Mouse (Mus musculus): ENCODE results near the gene Nfix. TPM values are rescaled to one million over a fixed set of nuclear protein-coding genes. Genes with fewer than 3 reads are reported as not detected.

Nfix gene
- polyA plus RNA-seq, 1 experiment from 2014 or later, result 48.0 TPM

GRCm38 (mm10) chr8:84809109-84809940 lies 9.2 kb upstream of the Nfix start:
- peaks cover 21% of the 10 kb centered on the region for H3K4me1 ChIP-seq
- 61% methylated on average over 12 of the region's 12 CpGs for WGBS
- ATAC-seq (ENCODE audit: low FRiP score, low read depth), result no peak
- peaks cover 31% of the 10 kb centered on the region for H3K27me3 ChIP-seq
- no peak overlapping the region for H3K9ac ChIP-seq
- no peak overlapping the region for H3K4me2 ChIP-seq (replicated peaks)
- H3K36me3 ChIP-seq, result no peaks in the 10 kb centered on the region
- peak overlapping the region; percentile 52; the same call in 1 of the 2 replicates for H3K27ac ChIP-seq
- H3K9me3 ChIP-seq, result peaks cover 5% of the 10 kb centered on the region
- H3K4me3 ChIP-seq, result no peak overlapping the region

DNA sequence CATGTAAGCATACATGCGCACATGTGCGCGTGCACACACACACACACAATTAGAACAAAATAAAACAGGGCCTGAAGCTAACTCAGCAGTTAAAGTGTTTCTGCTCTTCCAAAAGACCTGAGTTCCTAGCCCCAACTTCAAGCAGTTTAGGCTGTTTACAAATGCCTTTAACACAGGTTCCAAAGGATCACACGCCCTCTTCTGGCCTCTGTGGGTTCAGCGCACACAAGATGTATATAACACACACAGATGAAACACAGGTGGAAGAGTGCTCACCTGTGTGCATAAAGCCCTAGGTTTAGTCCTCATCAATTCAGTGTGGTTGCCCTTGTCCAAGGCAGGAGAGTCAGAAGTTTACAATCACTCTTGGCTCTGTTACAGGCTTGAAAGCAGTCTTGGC lies 5.9 kb upstream of the Nfix start:
- no peak overlapping the region for H3K27ac ChIP-seq
- H3K9me3 ChIP-seq, result peaks cover 5% of the 10 kb centered on the region
- ATAC-seq (ENCODE audit: low FRiP score, low read depth), result no peak
- no peak overlapping the region for H3K4me2 ChIP-seq (replicated peaks)
- H3K27me3 ChIP-seq, result peaks cover 29% of the 10 kb centered on the region; the same call in 1 of the 2 replicates
- H3K9ac ChIP-seq, result no peak overlapping the region
- no peak overlapping the region for H3K4me3 ChIP-seq
- WGBS, result 94% methylated on average over 5 of the region's 5 CpGs
- H3K36me3 ChIP-seq, result no peaks in the 10 kb centered on the region
- peaks cover 30% of the 10 kb centered on the region for H3K4me1 ChIP-seq

DNA sequence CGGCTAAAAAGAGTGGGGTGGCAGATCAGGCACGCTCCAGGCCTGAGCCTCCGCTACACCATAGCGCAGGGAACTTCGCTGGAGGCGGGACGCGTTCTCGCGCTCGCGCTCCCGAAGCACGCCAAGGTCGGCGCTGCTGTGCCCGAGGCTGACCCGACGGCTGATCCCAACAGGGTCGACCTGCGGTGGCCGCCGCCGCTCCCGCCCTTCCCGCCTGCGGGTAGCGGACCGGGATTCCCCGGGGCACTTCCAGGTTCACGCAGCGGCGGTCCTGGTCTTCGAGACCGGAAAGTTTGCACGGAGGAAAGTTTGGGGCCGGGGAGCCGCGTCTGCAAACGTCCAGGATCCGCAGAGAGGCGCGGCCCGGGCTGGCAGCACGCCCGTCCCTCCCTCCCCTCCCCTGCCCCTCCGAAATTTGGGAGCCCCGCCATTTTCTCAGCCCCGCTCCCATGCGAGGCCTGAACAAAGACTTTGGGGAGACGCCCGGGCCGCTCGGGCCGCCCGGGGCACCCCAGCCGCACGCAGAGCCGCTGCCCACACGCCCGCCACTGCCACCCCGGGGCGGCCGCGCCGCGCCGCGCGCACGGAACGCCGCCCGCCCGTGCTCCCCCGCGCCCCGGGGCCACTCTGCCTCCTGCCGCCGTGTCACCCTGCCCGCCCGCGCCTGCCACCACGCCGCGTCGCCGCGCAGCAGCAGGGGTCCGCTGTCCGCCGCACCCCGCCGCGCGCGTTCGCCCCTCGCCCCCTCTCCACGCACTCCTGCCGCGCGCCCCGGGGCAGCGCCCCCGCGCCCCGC lies 810 bp downstream of the Nfix start:
- ATAC-seq (ENCODE audit: low FRiP score, low read depth), result no peak
- peaks cover 26% of the 10 kb centered on the region for H3K36me3 ChIP-seq
- peaks cover 70% of the 10 kb centered on the region for H3K4me1 ChIP-seq
- H3K27ac ChIP-seq, result peak overlapping the region; percentile 95
- under 1% methylated on average over 82 of the region's 108 CpGs for WGBS
- peaks cover 52% of the 10 kb centered on the region for H3K27me3 ChIP-seq
- H3K9ac ChIP-seq, result peak overlapping the region; percentile 100
- no peaks in the 10 kb centered on the region for H3K9me3 ChIP-seq
- peak overlapping the region; percentile 98 for H3K4me2 ChIP-seq (replicated peaks)
- H3K4me3 ChIP-seq, result peak overlapping the region; percentile 89

DNA sequence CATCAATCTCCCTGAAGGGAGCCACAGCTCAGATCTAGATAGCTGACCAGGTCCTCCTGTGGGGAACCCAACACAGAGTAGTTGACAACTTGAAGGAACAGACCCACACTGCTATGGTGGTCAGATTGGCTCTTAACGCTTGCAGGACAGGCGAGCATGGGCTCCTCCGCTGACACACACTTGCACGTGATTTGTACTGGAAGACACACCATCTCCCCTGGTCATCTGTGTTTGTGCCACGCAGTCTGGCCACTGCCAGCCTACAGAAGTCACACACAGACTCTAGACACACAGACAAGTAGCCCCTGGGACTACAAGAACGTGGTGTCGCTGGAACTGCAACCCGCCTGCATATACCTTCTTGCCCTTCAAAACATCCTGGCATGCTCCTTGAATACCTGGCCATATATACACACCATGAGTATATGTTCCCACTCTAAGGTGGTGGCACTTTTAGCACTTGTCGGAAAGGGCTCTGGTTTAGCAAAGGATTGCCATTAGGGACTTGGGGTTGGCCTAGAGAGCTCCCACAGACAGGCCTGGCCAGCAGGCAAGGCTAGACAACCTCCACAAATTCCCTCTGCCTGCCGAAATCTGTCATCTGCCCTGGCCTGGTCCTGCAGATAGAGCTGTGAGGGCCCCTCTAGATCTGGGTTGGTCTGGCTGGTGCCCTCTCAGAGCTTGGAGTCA lies 1.6 kb downstream of the Nfix start:
- H3K4me2 ChIP-seq (replicated peaks), result peak overlapping the region; percentile 98
- H3K9me3 ChIP-seq, result no peaks in the 10 kb centered on the region
- peak overlapping the region; percentile 95 for H3K27ac ChIP-seq
- ATAC-seq (ENCODE audit: low FRiP score, low read depth), result no peak
- peaks cover 57% of the 10 kb centered on the region for H3K27me3 ChIP-seq
- WGBS, result 40% methylated on average over 10 of the region's 10 CpGs
- H3K4me1 ChIP-seq, result peaks cover 76% of the 10 kb centered on the region
- peaks cover 26% of the 10 kb centered on the region for H3K36me3 ChIP-seq
- H3K4me3 ChIP-seq, result peak overlapping the region; percentile 89
- peak overlapping the region; percentile 100 for H3K9ac ChIP-seq

DNA sequence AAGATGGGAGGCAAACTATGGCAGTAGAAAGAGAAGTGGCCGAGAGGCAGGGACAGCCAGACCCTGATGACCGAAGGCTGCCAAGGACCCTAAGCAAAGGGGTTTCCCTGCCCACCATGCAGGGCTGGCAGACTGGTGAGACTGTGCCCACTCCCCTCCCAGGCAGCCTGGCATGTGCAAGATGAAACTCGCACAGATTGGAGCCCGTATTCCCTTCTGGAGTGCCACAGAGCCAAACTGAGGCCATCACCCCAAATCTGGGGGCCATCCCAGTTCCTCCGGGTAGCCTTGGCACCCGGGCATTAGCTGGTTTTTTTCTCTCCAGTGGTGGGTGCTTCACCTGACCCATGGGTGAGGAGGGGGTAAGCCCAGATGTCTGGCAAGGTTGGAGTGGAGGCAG lies 2.2 kb downstream of the Nfix start:
- H3K4me3 ChIP-seq, result peak overlapping the region; percentile 89
- peaks cover 57% of the 10 kb centered on the region for H3K27me3 ChIP-seq
- H3K4me2 ChIP-seq (replicated peaks), result peak overlapping the region; percentile 98
- peak overlapping the region; percentile 100 for H3K9ac ChIP-seq
- no peak for ATAC-seq (ENCODE audit: low FRiP score, low read depth)
- 73% methylated on average over 6 of the region's 6 CpGs for WGBS
- no peaks in the 10 kb centered on the region for H3K9me3 ChIP-seq
- H3K36me3 ChIP-seq, result peaks cover 26% of the 10 kb centered on the region
- no peak overlapping the region for H3K27ac ChIP-seq
- peaks cover 76% of the 10 kb centered on the region for H3K4me1 ChIP-seq

DNA sequence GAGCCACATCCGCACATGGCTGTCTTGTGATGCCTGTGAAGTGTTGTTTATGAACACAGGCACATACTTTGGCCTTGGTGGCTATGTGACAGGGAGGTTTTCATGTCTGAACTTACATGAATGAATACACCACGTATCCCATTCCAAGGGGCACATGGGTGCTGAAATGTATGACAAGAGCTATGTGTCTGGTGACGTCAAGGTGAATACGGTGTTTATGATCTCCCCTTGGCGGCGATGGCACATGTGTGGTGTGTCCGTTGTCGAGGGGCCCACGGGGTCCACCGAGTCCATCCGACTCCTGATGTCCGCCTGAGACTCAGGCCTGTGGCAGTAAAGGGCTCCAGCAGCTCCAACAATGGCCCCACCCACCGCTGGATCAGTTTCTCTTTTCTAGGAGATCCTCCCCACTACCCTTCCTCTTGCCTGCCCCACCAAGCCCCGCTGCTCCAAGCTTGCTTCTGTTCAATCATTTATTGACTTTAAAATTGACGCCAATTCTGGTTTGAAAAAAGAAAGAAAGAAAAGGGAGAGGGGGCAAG lies 2.8 kb downstream of the Nfix start:
- WGBS, result 71% methylated on average over 15 of the region's 15 CpGs
- Histone ChIP-seq H3K9ac (peak overlapping the region; percentile 100), H3K4me3 (peak overlapping the region; percentile 89; the same call in 1 of the 2 replicates), H3K27me3 (peaks cover 55% of the 10 kb centered on the region), H3K27ac (no peak overlapping the region), H3K4me2 (replicated peaks) (peak overlapping the region; percentile 98), H3K4me1 (peaks cover 76% of the 10 kb centered on the region), H3K9me3 (no peaks in the 10 kb centered on the region), H3K36me3 (peaks cover 26% of the 10 kb centered on the region)
- no peak for ATAC-seq (ENCODE audit: low FRiP score, low read depth)

DNA sequence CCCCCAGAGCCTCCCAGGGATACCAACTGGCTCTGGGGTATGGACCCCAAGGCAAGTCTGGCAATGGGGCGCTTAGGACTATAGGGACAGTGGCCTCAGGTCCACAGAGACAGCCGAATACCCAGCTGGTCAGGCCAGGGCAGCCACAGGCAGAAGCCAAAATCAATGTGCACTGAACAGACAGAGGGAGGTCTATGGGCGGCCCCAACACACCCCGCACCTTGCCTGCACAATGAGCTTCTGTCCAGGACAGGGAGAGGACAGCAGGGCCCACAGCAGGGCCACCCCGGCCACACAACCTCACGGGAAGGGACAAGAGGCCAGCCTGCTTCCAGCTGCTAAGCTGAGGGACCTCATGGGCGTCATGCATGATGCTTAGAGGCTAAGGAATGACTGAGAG lies 5.7 kb downstream of the Nfix start:
- Histone ChIP-seq H3K27ac (peak overlapping the region; percentile 66), H3K36me3 (peaks cover 26% of the 10 kb centered on the region), H3K4me2 (replicated peaks) (peak overlapping the region; percentile 48), H3K9ac (peak overlapping the region; percentile 62), H3K4me1 (peaks cover 93% of the 10 kb centered on the region), H3K27me3 (peaks cover 62% of the 10 kb centered on the region), H3K9me3 (no peaks in the 10 kb centered on the region), H3K4me3 (peak overlapping the region; percentile 9; the same call in 1 of the 2 replicates)
- 47% methylated on average over 7 of the region's 7 CpGs for WGBS
- no peak for ATAC-seq (ENCODE audit: low FRiP score, low read depth)

DNA sequence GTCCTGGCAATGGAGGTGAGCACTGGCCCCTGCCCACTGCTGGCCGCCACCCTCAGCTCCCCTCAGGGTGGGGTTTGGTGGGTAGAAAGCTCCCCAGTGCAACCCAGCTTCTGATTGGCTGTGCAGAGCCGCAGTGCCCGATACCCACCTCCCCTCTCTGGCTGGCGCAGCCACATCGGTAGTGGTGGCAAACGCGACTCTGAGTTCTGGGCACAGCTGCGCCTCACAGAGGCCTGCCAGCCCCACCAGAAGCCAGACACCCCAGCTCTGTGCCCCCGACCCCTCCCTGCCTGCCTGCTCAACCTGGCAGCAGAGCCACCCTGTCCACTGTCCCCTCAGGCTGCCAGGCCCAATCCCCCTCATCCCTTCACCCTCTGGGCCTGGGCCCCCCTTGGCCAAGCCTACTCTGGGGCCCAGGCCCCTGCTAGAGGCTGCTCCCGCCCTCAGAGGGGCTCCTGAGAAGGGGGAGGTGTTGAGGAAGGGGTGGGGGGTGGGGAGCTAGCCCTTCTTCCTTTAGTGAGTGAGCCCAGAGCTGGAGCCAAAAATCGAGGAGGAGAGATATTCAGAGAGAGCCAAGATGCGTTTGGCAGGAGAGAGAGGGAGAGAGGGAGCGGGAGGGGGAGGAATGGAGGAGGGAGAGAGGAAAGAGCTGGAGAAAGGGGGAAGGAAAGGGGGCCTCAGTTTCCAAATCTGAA lies 6.2 kb downstream of the Nfix start:
- peak; percentile 46; the same call in 1 of the 2 replicates for ATAC-seq (ENCODE audit: low FRiP score, low read depth)
- Histone ChIP-seq H3K4me3 (peak overlapping the region; percentile 9), H3K36me3 (peaks cover 26% of the 10 kb centered on the region), H3K4me2 (replicated peaks) (peak overlapping the region; percentile 48), H3K9ac (peak overlapping the region; percentile 62), H3K9me3 (no peaks in the 10 kb centered on the region), H3K4me1 (peaks cover 98% of the 10 kb centered on the region), H3K27ac (peak overlapping the region; percentile 66), H3K27me3 (peaks cover 67% of the 10 kb centered on the region)
- 54% methylated on average over 13 of the region's 13 CpGs for WGBS

- Histone ChIP-seq H3K4me3 (no peak overlapping the region), H3K36me3 (peaks cover 25% of the 10 kb centered on the region), H3K9ac (no peak overlapping the region), H3K27me3 (peaks cover 67% of the 10 kb centered on the region), H3K27ac (no peak overlapping the region), H3K9me3 (no peaks in the 10 kb centered on the region), H3K4me1 (peaks cover 98% of the 10 kb centered on the region), H3K4me2 (replicated peaks) (no peak overlapping the region)
- 86% methylated on average over 9 of the region's 9 CpGs for WGBS
- ATAC-seq (ENCODE audit: low FRiP score, low read depth), result no peak
Measured at GRCm38 (mm10) chr8:84793134-84793533, 7.0 kb downstream of the Nfix start.

GRCm38 (mm10) chr8:84792429-84792947 lies 7.7 kb downstream of the Nfix start:
- no peak for ATAC-seq (ENCODE audit: low FRiP score, low read depth)
- Histone ChIP-seq H3K4me2 (replicated peaks) (no peak overlapping the region), H3K36me3 (peaks cover 27% of the 10 kb centered on the region), H3K27ac (no peak overlapping the region), H3K9me3 (no peaks in the 10 kb centered on the region), H3K4me3 (no peak overlapping the region), H3K4me1 (peaks cover 98% of the 10 kb centered on the region), H3K27me3 (peaks cover 68% of the 10 kb centered on the region), H3K9ac (no peak overlapping the region)
- WGBS, result 81% methylated on average over 12 of the region's 12 CpGs

DNA sequence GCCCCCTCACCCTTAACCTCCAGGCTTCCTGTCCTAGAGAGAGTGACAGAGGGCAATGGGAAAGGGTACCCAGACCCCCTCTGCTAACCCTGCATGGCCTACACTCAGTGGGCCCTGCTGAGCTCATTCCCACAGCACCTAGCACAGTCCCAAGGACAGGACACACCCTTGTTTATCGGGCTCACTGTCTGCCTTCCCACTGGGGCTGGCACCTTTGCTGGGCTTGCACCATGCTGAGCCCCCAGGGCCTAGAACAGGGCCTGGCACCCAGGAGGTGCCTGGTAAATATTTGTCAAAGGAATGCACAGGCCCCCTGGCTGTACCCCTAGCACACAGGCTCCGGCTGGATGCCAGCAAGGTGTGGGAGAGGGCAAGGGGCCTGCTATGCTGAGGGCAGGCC lies 9.6 kb downstream of the Nfix start:
- H3K4me2 ChIP-seq (replicated peaks), result 0 out of 2 replicates have a peak overlapping the region, but pooled peaks have one; percentile 11
- 46% methylated on average over 2 of the region's 2 CpGs for WGBS
- H3K27ac ChIP-seq, result 0 out of 2 replicates have a peak overlapping the region, but pooled peaks have one; percentile 6
- ATAC-seq (ENCODE audit: low FRiP score, low read depth), result no peak
- peaks cover 7% of the 10 kb centered on the region for H3K36me3 ChIP-seq
- H3K9ac ChIP-seq, result 0 out of 2 replicates have a peak overlapping the region, but pooled peaks have one; percentile 31
- H3K9me3 ChIP-seq, result no peaks in the 10 kb centered on the region
- H3K27me3 ChIP-seq, result peaks cover 68% of the 10 kb centered on the region
- H3K4me3 ChIP-seq, result no peak overlapping the region
- peaks cover 98% of the 10 kb centered on the region for H3K4me1 ChIP-seq
